Mouse (Mus musculus) stomach, embryonic 14.5 days (tissue): ENCODE measurements around the gene Ssh3. TPM values are rescaled to one million over a fixed set of nuclear protein-coding genes. Genes with fewer than 3 reads are reported as not detected.

Source experiments
- ATAC-seq: fragments of 200-750 bp; cut with Nextera tagmentation; 2 replicates; pipeline ENCODE4 v1.8.0; 2017; ENCODE audit warnings: low read depth, moderate TSS enrichment; ENCODE audit not compliant: insufficient number of reproducible peaks, insufficient read depth, low FRiP score
- H3K27ac ChIP-seq: fragments of 300-500 bp; sonication (generic); 2 replicates; pipeline ENCODE4 v1.5.1; 2014; ENCODE audit warnings: mild to moderate bottlenecking, low read length, moderate library complexity, mixed read lengths
- H3K27me3 ChIP-seq: fragments of 300-500 bp; sonication (generic); 2 replicates; pipeline ENCODE4 v1.6.1; 2014; ENCODE audit warnings: low read length, control low read depth, mixed read lengths; ENCODE audit not compliant: control insufficient read depth, insufficient read depth
- H3K36me3 ChIP-seq: fragments of 300-500 bp; sonication (generic); 2 replicates; pipeline ENCODE4 v1.6.1; 2014; ENCODE audit warnings: mild to moderate bottlenecking, control low read depth, low read length, moderate library complexity, mixed read lengths; ENCODE audit not compliant: control insufficient read depth, insufficient read depth
- H3K4me1 ChIP-seq: fragments of 300-500 bp; sonication (generic); 2 replicates; pipeline ENCODE4 v1.6.1; 2014; ENCODE audit warnings: low read length, control low read depth, mixed read lengths; ENCODE audit not compliant: control insufficient read depth, insufficient read depth
- H3K4me2 ChIP-seq: fragments of 300-500 bp; sonication (generic); replicated peaks from 2 replicates; pipeline ENCODE4 v1.6.1; 2014; ENCODE audit warnings: low read depth, low read length, control low read depth
- H3K4me3 ChIP-seq: fragments of 300-500 bp; sonication (generic); 2 replicates; pipeline ENCODE4 v1.5.1; 2014; ENCODE audit warnings: low read depth, low read length, control low read depth
- H3K9ac ChIP-seq: fragments of 300-500 bp; sonication (generic); replicated peaks from 2 replicates; pipeline ENCODE4 v1.6.1; 2014; ENCODE audit warnings: low read depth, mild to moderate bottlenecking, control low read depth, low read length, moderate library complexity, mixed read lengths
- H3K9me3 ChIP-seq: fragments of 300-500 bp; sonication (generic); 2 replicates; pipeline ENCODE4 v1.6.1; 2016; ENCODE audit warnings: low read depth, low read length, control low read depth; ENCODE audit not compliant: control insufficient read depth
- WGBS: fragments of 180-500 bp; shearing (Covaris S2); extraction: QIAGEN DNeasy Blood & Tissue Kit; methylation state at CpG from one replicate; pipeline ENCODE4 v1.1.7; 2014; 5-methylcytosine and 5-hydroxymethylcytosine counted together
- polyA plus RNA-seq: library from polyadenylated mRNA; unstranded; fragments of >200 nt; fragmentation: Nextera tagmentation; extraction: Ambion mirVana; gene quantifications from 2 replicates; pipeline ENCODE4 v1.2.1, GENCODE M21; 2014

Ssh3 gene
- polyA plus RNA-seq, 1 experiment from 2014 or later, result 27.9 TPM

DNA sequence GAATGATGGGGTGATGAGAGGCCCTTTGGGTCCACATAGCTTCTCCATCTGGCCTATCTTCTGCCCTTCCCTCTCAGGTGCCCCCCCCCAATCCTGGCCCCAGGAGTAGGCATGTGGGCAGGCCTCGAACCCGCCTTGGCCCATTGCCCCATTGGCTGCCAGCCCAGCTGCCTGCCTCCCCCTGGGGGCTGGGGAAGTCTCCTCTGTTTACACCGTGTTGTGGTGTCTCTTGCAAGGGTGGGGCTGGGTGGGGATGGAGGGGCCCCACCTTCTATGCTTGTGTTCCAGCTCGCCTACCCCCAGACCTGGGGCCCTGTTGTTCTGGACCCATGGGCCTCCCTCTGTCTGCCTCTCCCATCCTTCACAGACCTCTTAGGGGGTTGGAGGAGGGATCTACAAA is 48.6 kb downstream of the Ssh3 start:
- H3K4me3 ChIP-seq, result no peak overlapping the region
- no peaks in the 10 kb centered on the region for H3K9me3 ChIP-seq
- no peaks in the 10 kb centered on the region for H3K27me3 ChIP-seq
- H3K9ac ChIP-seq, result no peak overlapping the region
- no peaks in the 10 kb centered on the region for H3K36me3 ChIP-seq
- WGBS, result 31% methylated on average over 4 of the region's 4 CpGs
- H3K4me2 ChIP-seq, result peak overlapping the region; percentile 25
- peaks cover 59% of the 10 kb centered on the region for H3K4me1 ChIP-seq
- H3K27ac ChIP-seq, result peak overlapping the region; percentile 80; the same call in 1 of the 2 replicates
- no peak for ATAC-seq

DNA sequence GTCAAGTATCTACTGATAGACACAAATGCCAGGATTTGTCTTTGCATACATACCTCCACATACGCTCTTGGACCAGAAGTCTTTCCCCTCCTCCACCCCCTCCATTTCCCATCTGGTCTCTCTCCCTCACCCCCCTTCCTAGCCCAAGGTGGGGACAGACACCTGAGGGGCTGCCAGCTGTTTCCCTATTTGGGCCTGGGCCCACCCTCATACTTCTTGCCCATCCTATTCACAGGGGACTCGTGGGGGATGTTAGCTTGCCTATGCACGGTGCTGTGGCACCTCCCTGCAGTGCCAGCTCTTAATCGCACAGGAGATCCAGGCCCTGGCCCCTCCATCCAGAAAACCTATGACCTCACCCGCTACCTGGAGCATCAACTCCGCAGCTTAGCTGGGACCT is 49.0 kb downstream of the Ssh3 start:
- ATAC-seq, result no peak
- H3K27ac ChIP-seq, result peak overlapping the region; percentile 80; the same call in 1 of the 2 replicates
- H3K4me3 ChIP-seq, result no peak overlapping the region
- no peaks in the 10 kb centered on the region for H3K9me3 ChIP-seq
- peaks cover 59% of the 10 kb centered on the region for H3K4me1 ChIP-seq
- WGBS, result 87% methylated on average over 6 of the region's 6 CpGs
- no peaks in the 10 kb centered on the region for H3K27me3 ChIP-seq
- no peaks in the 10 kb centered on the region for H3K36me3 ChIP-seq
- no peak overlapping the region for H3K4me2 ChIP-seq
- H3K9ac ChIP-seq, result no peak overlapping the region

- WGBS, result 71% methylated on average over 1 of the region's 1 CpGs
- no peak overlapping the region for H3K9ac ChIP-seq
- peaks cover 63% of the 10 kb centered on the region for H3K4me1 ChIP-seq
- no peaks in the 10 kb centered on the region for H3K27me3 ChIP-seq
- no peaks in the 10 kb centered on the region for H3K36me3 ChIP-seq
- no peak overlapping the region for H3K4me2 ChIP-seq
- H3K27ac ChIP-seq, result 0 out of 2 replicates have a peak overlapping the region, but pooled peaks have one; percentile 23
- H3K9me3 ChIP-seq, result no peaks in the 10 kb centered on the region
- no peak for ATAC-seq
- H3K4me3 ChIP-seq, result no peak overlapping the region
These were observed 50.2 kb downstream of the Ssh3 start for GRCm38 (mm10) chr19:4218784-4219183.

DNA sequence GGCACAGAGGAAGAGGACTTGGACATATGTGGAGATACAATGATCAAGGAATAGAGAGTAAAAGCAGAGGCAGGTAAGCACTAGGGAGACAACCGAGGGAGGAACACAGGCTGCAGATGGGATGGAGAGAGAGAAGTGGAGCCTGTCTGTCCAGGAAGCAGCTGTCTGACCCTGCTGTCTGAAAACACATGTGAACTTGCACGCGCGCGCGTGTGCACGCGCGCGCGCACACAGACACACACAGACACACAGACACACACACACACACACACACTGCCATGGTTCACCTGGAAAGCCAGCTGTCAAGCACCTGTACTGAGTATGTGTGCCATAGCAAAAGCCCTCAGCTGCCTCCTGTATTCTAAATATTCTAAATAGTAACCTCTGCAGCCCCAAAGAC is 50.7 kb downstream of the Ssh3 start:
- Histone ChIP-seq H3K4me1 (peaks cover 68% of the 10 kb centered on the region), H3K9me3 (no peaks in the 10 kb centered on the region), H3K9ac (no peak overlapping the region), H3K27ac (peak overlapping the region; percentile 29; the same call in 1 of the 2 replicates), H3K27me3 (no peaks in the 10 kb centered on the region), H3K4me2 (no peak overlapping the region; the same call in 1 of the 2 replicates), H3K36me3 (no peaks in the 10 kb centered on the region), H3K4me3 (no peak overlapping the region)
- 81% methylated on average over 11 of the region's 11 CpGs for WGBS
- ATAC-seq, result no peak

- Histone ChIP-seq H3K27ac (peak overlapping the region; percentile 29; the same call in 1 of the 2 replicates), H3K27me3 (no peaks in the 10 kb centered on the region), H3K4me3 (no peak overlapping the region), H3K9ac (no peak overlapping the region), H3K4me1 (peaks cover 72% of the 10 kb centered on the region), H3K36me3 (no peaks in the 10 kb centered on the region), H3K4me2 (no peak overlapping the region; the same call in 1 of the 2 replicates), H3K9me3 (no peaks in the 10 kb centered on the region)
- no peak for ATAC-seq
- WGBS, result 22% methylated on average over 3 of the region's 3 CpGs
These were observed 51.1 kb downstream of the Ssh3 start for GRCm38 (mm10) chr19:4217855-4218254.

DNA sequence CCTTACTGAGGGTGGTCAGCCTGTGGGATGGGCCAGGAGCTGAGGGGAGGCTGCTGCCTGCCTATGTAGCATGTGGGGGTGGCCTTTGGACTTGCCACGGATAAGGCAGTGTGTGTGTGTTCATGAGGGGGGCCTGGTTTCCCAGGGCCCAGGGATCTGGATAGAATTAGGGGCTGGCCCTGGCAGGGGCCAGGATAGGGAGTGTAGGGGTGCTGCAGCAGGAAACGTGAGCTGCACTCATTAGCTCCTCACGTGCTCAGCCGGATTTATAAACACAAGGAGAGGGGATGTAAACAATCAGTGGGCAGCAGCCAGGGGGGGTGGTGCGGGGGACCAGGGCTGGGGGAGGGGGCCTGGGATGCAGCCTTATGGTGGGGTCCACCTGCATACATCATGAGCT is 51.8 kb downstream of the Ssh3 start:
- peak overlapping the region; percentile 70 for H3K4me2 ChIP-seq
- no peak overlapping the region; the same call in 1 of the 2 replicates for H3K4me3 ChIP-seq
- peaks cover 75% of the 10 kb centered on the region for H3K4me1 ChIP-seq
- H3K9ac ChIP-seq, result no peak overlapping the region; the same call in 1 of the 2 replicates
- H3K36me3 ChIP-seq, result no peaks in the 10 kb centered on the region
- H3K27me3 ChIP-seq, result no peaks in the 10 kb centered on the region
- 7% methylated on average over 5 of the region's 5 CpGs for WGBS
- peak overlapping the region; percentile 29 for H3K27ac ChIP-seq
- no peaks in the 10 kb centered on the region for H3K9me3 ChIP-seq
- peak; percentile 30; the same call in 1 of the 2 replicates for ATAC-seq

GRCm38 (mm10) chr19:4216041-4216685 is 52.8 kb downstream of the Ssh3 start:
- Histone ChIP-seq H3K9me3 (no peaks in the 10 kb centered on the region), H3K4me3 (peak overlapping the region; percentile 57; the same call in 1 of the 2 replicates), H3K27ac (peak overlapping the region; percentile 29; the same call in 1 of the 2 replicates), H3K4me2 (peak overlapping the region; percentile 70), H3K9ac (no peak overlapping the region), H3K36me3 (no peaks in the 10 kb centered on the region), H3K4me1 (peaks cover 66% of the 10 kb centered on the region), H3K27me3 (no peaks in the 10 kb centered on the region)
- WGBS, result 11% methylated on average over 14 of the region's 14 CpGs
- no peak for ATAC-seq

DNA sequence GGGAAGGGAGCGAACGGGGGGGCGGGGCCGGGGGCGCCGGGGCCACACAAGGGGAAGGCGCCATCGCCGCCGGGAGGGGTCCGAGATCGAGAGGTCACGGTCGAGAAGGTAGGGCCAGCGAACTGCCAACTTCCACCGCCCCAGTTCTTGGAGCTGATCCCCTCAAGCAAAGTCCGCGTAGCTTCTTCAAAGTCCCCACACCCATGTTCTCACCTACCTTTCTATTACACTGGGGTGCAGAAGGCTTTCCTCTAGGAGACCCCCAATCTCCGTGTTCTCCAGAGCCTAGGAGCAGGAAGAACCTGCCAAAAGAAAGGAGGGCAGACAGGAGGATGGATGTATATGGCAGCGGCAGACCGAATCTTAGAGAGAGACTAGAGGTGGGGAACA is 53.5 kb downstream of the Ssh3 start:
- WGBS, result under 1% methylated on average over 19 of the region's 21 CpGs
- H3K4me3 ChIP-seq, result peak overlapping the region; percentile 57
- H3K27ac ChIP-seq, result peak overlapping the region; percentile 93
- H3K4me1 ChIP-seq, result peaks cover 59% of the 10 kb centered on the region
- H3K9me3 ChIP-seq, result no peaks in the 10 kb centered on the region
- H3K4me2 ChIP-seq, result peak overlapping the region; percentile 70
- ATAC-seq, result no peak
- no peaks in the 10 kb centered on the region for H3K36me3 ChIP-seq
- H3K27me3 ChIP-seq, result no peaks in the 10 kb centered on the region
- H3K9ac ChIP-seq, result peak overlapping the region; percentile 71
